Mouse (Mus musculus): ENCODE results near the gene Rb1.

DNA sequence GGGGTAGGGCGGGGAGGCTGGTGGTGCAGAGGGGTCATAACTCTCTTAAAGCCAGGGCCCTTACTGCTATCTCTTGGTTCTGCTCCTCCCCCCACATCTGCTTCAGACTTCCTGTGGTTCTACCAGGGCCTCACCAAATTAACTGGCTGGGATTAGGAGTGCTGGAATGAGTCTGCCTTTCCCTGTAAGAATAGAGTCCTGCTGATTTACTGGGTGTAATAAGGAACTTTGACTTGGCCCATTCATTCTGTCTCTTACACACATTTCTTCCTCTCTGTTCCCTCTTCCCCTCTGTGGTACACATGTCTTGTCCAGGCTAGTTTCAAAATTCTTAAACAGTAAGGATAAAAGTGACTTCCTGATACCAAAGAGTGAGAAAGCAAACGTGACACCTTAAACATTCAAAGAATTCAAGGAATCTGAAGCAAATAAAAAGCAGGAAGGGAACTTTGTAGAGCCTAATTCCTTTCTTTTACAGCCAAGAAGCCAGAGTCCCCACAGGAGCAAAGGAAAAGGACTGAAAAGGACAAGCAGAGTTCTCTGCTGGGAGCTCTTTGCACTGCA lies 91.1 kb downstream of the Rb1 start:
- TF ChIP-seq CTCF (IDR thresholded peaks at IDR 0.05 in 2 of 3, conservative IDR thresholded peaks at IDR 0.05 in 1 of 3; ENCODE audit: control insufficient read depth in 1 of 3, insufficient read depth in 1 of 3, low read depth in 2 of 3, low read length in 3 of 3, poor library complexity in 1 of 3, severe bottlenecking in 1 of 3) = no peak
- no peak for TF ChIP-seq RCOR1 (IDR thresholded peaks at IDR 0.05; ENCODE audit: low read depth, low read length)
- no peak for TF ChIP-seq SMC3 (IDR thresholded peaks at IDR 0.05; ENCODE audit: low read depth, low read length)
- no peak for TF ChIP-seq NRF1 (IDR thresholded peaks at IDR 0.05; ENCODE audit: insufficient read depth, low read depth, low read length, poor library complexity, severe bottlenecking)

Data from MEL (cell line).